Mouse (Mus musculus) neutrophil, adult 59 days (primary cell): ENCODE measurements around the gene Tspyl2. TPM values are rescaled to one million over a fixed set of nuclear protein-coding genes. Genes with fewer than 3 reads are reported as not detected.

Source experiments
- total RNA-seq, 2 experiments: library from RNA; stranded (reverse); gene quantifications; 1 replicate in 1 of 2; 2 replicates in 1 of 2; pipeline ENCODE4 v1.2.4; 2023

The Tspyl2 gene
- 10 to 100 TPM; 11.3 to 15.7 TPM for total RNA-seq

DNA sequence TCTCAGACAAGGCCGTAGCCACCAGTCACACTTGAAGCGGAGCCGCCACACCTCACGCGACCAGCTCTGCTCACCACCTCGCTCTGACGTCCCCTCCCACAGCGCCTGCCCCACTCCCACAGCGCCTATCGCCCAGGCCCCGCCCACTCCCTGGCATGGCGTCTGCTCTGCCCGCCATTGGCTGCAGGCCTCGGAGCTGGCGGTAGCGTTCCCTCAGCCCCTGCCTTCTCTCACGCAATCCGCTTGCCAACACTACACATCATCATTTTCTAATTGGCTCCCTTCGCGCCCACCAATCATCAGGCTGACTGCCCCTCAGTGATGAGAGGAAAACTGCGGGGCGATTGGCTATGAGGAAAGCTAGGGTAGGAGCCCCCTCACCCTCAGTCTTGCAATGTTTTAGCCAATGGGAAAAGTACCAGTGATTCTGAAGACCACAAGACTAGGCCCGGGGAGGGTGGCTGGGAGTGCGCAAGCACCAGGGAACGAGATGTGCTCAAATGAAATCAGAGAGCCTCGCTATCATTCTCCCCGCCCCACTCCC lies at the start of gene Tspyl2:
Gene Tspyl2, minus strand, starts transcription at position 68 of the 544 bp plus-strand sequence.

GRCm38 (mm10) chrX:152368397-152369273 lies 26.4 kb upstream of the Tspyl2 start, which contains the start of gene Gpr173:
TSS of gene Gpr173 (minus strand) at chrX:152368704.

GRCm38 (mm10) chrX:152326996-152327688 lies 15.1 kb downstream of the Tspyl2 start, which contains the start of gene Kantr:
TSS of gene Kantr (minus strand) at chrX:152327495.

Other genes with a start within 250 kb of the Tspyl2 start
- 1 to 10 TPM; 7.3 to 8.4 TPM for gene Iqsec2, start 198.2 kb downstream of the Tspyl2 start, total RNA-seq
- gene Kdm5c, start 109.4 kb downstream of the Tspyl2 start, total RNA-seq = 10 to 100 TPM; 56.6 to 82.6 TPM
- gene Kantr, start 14.9 kb downstream of the Tspyl2 start, total RNA-seq = 1 to 10 TPM; 6.5 to 9.9 TPM
- gene Gpr173, start 26.3 kb upstream of the Tspyl2 start, total RNA-seq = not detected
- gene Cldn34a, start 220.9 kb upstream of the Tspyl2 start, total RNA-seq = not detected